Mouse (Mus musculus) hindbrain, postnatal 0 days (tissue): ENCODE measurements around the gene Apba2. TPM values are rescaled to one million over a fixed set of nuclear protein-coding genes. Genes with fewer than 3 reads are reported as not detected.

Experiments
- ATAC-seq: fragments of 200-750 bp; cut with Nextera tagmentation; 2 replicates; pipeline ENCODE4 v1.8.0; 2017; ENCODE audit warnings: mild to moderate bottlenecking, moderate TSS enrichment, moderate library complexity
- DNase-seq: peaks from one replicate; pipeline ENCODE4 v3.0.0-alpha.2; 2015; ENCODE audit warnings: low spot score
- H3K27ac ChIP-seq: fragments of 300-500 bp; sonication (generic); 2 replicates; pipeline ENCODE4 v1.5.1; 2014; ENCODE audit warnings: mild to moderate bottlenecking
- H3K27me3 ChIP-seq: fragments of 300-500 bp; sonication (generic); 2 replicates; pipeline ENCODE4 v1.6.1; 2014; ENCODE audit warnings: low read length, mixed read lengths; ENCODE audit not compliant: insufficient read depth
- H3K36me3 ChIP-seq: fragments of 300-500 bp; sonication (generic); 2 replicates; pipeline ENCODE4 v1.6.1; 2014; ENCODE audit warnings: low read length, mixed read lengths; ENCODE audit not compliant: insufficient read depth
- H3K4me1 ChIP-seq: fragments of 300-500 bp; sonication (generic); 2 replicates; pipeline ENCODE4 v1.6.1; 2014; ENCODE audit warnings: antibody characterized with exemption, low read length, mixed read lengths; ENCODE audit not compliant: insufficient read depth
- H3K4me2 ChIP-seq: fragments of 300-500 bp; sonication (generic); 2 replicates; pipeline ENCODE4 v1.6.1; 2014; ENCODE audit warnings: low read depth, mild to moderate bottlenecking, low read length, moderate library complexity, mixed read lengths
- H3K4me3 ChIP-seq: fragments of 300-500 bp; sonication (generic); 2 replicates; pipeline ENCODE4 v1.5.1; 2014; ENCODE audit warnings: low read length
- H3K9ac ChIP-seq: fragments of 300-500 bp; sonication (generic); replicated peaks from 2 replicates; pipeline ENCODE4 v1.6.1; 2014; ENCODE audit warnings: mild to moderate bottlenecking, low read length, moderate library complexity, mixed read lengths
- H3K9me3 ChIP-seq: fragments of 300-500 bp; sonication (generic); 2 replicates; pipeline ENCODE4 v1.6.1; 2016; ENCODE audit warnings: low read length, mixed read lengths
- CTCF ChIP-seq: IDR thresholded peaks from 2 replicates; pipeline ENCODE4 v1.5.1; 2016; ENCODE audit warnings: antibody characterized with exemption, control low read depth, low read depth
- WGBS: fragments of 180-500 bp; shearing (Covaris S2); extraction: QIAGEN DNeasy Blood & Tissue Kit; methylation state at CpG from one replicate; pipeline ENCODE4 v1.1.7; 2014; 5-methylcytosine and 5-hydroxymethylcytosine counted together
- polyA plus RNA-seq: library from polyadenylated mRNA; unstranded; fragments of >200 nt; fragmentation: Nextera tagmentation; extraction: Ambion mirVana; gene quantifications from 2 replicates; pipeline ENCODE4 v1.2.1, GENCODE M21; 2015
- total RNA-seq: library from RNA; depleted of rRNA; stranded (reverse); fragments of >200 nt; gene quantifications from 2 replicates; pipeline ENCODE4 v1.2.3, GENCODE M21; 2014

The Apba2 gene
- total and polyA plus RNA-seq, 2 experiments from 2014 or later = 180 to 474 TPM

- H3K9ac ChIP-seq = no peak overlapping the region; the same call in 1 of the 2 replicates
- H3K4me1 ChIP-seq = peaks cover 42% of the 10 kb centered on the region
- TF ChIP-seq CTCF = no peak
- no peaks in the 10 kb centered on the region for H3K27me3 ChIP-seq
- no peaks in the 10 kb centered on the region for H3K9me3 ChIP-seq
- H3K4me3 ChIP-seq = no peak overlapping the region
- H3K27ac ChIP-seq = peak overlapping the region; percentile 63; the same call in 1 of the 2 replicates
- peak; percentile 68 for DNase-seq
- 48% methylated on average over 2 of the region's 2 CpGs for WGBS
- H3K36me3 ChIP-seq = no peaks in the 10 kb centered on the region
- ATAC-seq = peak; percentile 67
- H3K4me2 ChIP-seq = no peak overlapping the region
Measured at GRCm38 (mm10) chr7:64509911-64510310, 8.4 kb downstream of the Apba2 start.

- H3K27ac ChIP-seq = peak overlapping the region; percentile 63
- TF ChIP-seq CTCF = no peak
- H3K9ac ChIP-seq = peak overlapping the region; percentile 9; the same call in 1 of the 2 replicates
- DNase-seq (peak; percentile 49), ATAC-seq (peak; percentile 48; the same call in 1 of the 2 replicates)
- no peak overlapping the region for H3K4me2 ChIP-seq
- H3K36me3 ChIP-seq = no peaks in the 10 kb centered on the region
- peaks cover 38% of the 10 kb centered on the region; the same call in 1 of the 2 replicates for H3K4me1 ChIP-seq
- no peaks in the 10 kb centered on the region for H3K27me3 ChIP-seq
- 66% methylated on average over 8 of the region's 8 CpGs for WGBS
- H3K9me3 ChIP-seq = no peaks in the 10 kb centered on the region
- no peak overlapping the region for H3K4me3 ChIP-seq
Measured at GRCm38 (mm10) chr7:64510526-64511210, 9.2 kb downstream of the Apba2 start.

DNA sequence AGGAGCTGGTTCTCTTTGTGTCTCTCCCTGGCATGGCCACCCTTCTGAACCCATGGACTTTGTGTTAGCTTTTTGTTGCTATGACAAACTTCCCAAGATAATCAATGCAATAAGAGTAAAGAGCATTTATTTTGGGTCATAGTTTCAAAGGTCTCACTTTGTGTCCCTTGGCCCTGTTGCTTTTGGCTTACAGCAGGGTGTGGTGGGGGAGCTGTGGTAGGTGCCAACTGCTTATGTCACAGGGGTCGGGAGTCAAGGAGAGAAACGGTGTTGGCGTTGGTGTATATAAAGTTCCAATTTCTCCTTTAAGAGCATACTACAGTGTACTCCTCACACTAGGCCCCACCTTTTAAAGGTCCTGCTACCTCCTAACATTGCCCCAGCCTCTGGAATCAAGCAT, 12.1 kb downstream of the Apba2 start:
- Histone ChIP-seq H3K27me3 (no peaks in the 10 kb centered on the region), H3K9ac (no peak overlapping the region), H3K4me1 (peaks cover 21% of the 10 kb centered on the region; the same call in 1 of the 2 replicates), H3K4me3 (no peak overlapping the region), H3K27ac (no peak overlapping the region), H3K4me2 (no peak overlapping the region), H3K9me3 (no peaks in the 10 kb centered on the region), H3K36me3 (no peaks in the 10 kb centered on the region)
- 88% methylated on average over 3 of the region's 3 CpGs for WGBS
- ATAC-seq = no peak
- DNase-seq = no peak
- no peak for TF ChIP-seq CTCF

DNA sequence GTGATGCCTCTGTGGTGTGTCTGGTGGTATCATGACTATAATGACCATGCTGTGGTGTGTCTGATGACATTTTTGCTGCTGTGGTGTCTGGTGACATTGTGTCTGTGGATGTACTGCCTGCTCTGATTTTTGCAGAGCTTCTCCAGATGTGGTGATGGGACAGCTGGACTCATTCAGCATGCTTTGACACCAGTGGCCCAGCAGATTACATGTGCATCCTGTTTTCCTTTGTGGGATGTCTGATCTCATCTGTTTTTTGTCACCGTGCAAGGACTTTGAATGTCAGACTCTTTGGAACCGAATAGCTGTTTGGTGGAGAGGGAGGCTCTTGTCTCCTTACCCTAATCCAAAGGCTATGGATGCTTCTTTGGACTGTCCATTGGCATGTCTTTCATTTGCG, 13.8 kb downstream of the Apba2 start:
- TF ChIP-seq CTCF = no peak

DNA sequence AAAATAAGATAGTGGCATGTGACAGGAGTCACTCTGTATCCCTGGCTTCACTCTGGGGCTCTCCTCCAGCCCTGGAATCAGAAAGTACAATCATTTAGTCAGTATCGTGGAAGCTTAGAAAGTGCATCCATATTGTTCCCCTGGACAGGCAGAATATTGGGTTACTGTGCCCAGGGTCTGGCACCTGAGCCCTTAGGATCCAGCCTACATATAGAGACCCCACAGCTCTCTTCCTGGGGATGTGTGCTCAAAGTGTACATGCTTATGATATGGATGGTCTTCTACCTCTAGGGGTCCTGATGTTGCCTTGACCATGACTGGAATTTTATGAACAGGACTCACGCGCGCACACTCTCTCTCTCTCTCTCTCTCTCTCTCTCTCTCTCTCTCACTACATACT, 14.4 kb downstream of the Apba2 start:
- H3K27me3 ChIP-seq = no peaks in the 10 kb centered on the region
- TF ChIP-seq CTCF = no peak

More for the DNA sequence above, 13.8 kb downstream of the Apba2 start:
- DNase-seq (no peak), ATAC-seq (no peak)
- Histone ChIP-seq H3K36me3 (no peaks in the 10 kb centered on the region), H3K4me1 (0 out of 2 replicates have a peak, but pooled peaks cover 10% of the 10 kb centered on the region), H3K27ac (no peak overlapping the region), H3K27me3 (no peaks in the 10 kb centered on the region), H3K9me3 (no peaks in the 10 kb centered on the region), H3K4me3 (no peak overlapping the region), H3K4me2 (no peak overlapping the region), H3K9ac (no peak overlapping the region)
- 90% methylated on average over 3 of the region's 3 CpGs for WGBS

DNA sequence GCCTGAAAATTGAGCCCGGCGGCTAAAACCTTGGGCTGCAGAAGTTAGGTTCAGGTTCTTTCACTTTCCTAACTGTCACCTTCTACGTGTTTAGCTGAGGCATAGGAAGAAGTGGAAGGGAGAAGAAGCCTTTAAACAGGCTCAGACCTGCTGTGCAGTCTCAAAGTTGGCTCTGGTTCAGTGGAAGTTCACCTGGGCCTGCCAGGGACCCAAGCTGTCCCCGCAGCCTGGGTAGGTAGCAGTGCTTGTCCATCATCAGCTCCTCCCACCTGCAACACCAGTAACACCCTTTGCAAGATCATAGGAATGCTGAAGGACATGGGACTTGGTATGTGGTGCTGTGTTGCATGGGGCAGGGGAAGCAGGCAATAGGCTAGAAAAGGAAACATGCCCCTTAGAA, 17.6 kb downstream of the Apba2 start:
- TF ChIP-seq CTCF = no peak
- WGBS = 80% methylated on average over 4 of the region's 4 CpGs
- H3K4me2 ChIP-seq = no peak overlapping the region
- no peaks in the 10 kb centered on the region for H3K9me3 ChIP-seq
- no peaks in the 10 kb centered on the region for H3K27me3 ChIP-seq
- DNase-seq (no peak), ATAC-seq (no peak)
- H3K27ac ChIP-seq = no peak overlapping the region
- H3K9ac ChIP-seq = no peak overlapping the region
- H3K4me1 ChIP-seq = no peaks in the 10 kb centered on the region
- H3K36me3 ChIP-seq = no peaks in the 10 kb centered on the region
- H3K4me3 ChIP-seq = no peak overlapping the region

More for the DNA sequence above, 14.4 kb downstream of the Apba2 start:
- 0 out of 2 replicates have a peak, but pooled peaks cover 4% of the 10 kb centered on the region for H3K4me1 ChIP-seq
- H3K4me3 ChIP-seq = no peak overlapping the region
- no peak for ATAC-seq
- H3K9me3 ChIP-seq = no peaks in the 10 kb centered on the region
- WGBS = 99% methylated on average over 4 of the region's 4 CpGs
- no peak for DNase-seq
- no peak overlapping the region for H3K4me2 ChIP-seq
- no peaks in the 10 kb centered on the region for H3K36me3 ChIP-seq
- H3K9ac ChIP-seq = no peak overlapping the region
- H3K27ac ChIP-seq = no peak overlapping the region

GRCm38 (mm10) chr7:64519521-64519920, 18.0 kb downstream of the Apba2 start:
- DNase-seq = no peak
- WGBS = 80% methylated on average over 5 of the region's 5 CpGs
- peak; percentile 14; the same call in 1 of the 2 replicates for TF ChIP-seq CTCF
- no peak overlapping the region for H3K9ac ChIP-seq
- H3K4me2 ChIP-seq = no peak overlapping the region
- no peak overlapping the region for H3K27ac ChIP-seq
- H3K36me3 ChIP-seq = no peaks in the 10 kb centered on the region
- no peak for ATAC-seq
- no peaks in the 10 kb centered on the region for H3K27me3 ChIP-seq
- no peaks in the 10 kb centered on the region for H3K9me3 ChIP-seq
- no peaks in the 10 kb centered on the region for H3K4me1 ChIP-seq
- H3K4me3 ChIP-seq = no peak overlapping the region
